Mouse (Mus musculus) embryonic facial prominence, embryonic 13.5 days (tissue): ENCODE data around the gene Bcl2l1. TPM values are rescaled to one million over a fixed set of nuclear protein-coding genes. Genes with fewer than 3 reads are reported as not detected.
A peak's percentile ranks its signal among the peaks of the same experiment; 100 is the strongest.

Experiments
- ATAC-seq: fragments of 200-750 bp; cut with Nextera tagmentation; 2 replicates; pipeline ENCODE4 v1.8.0; 2017; ENCODE audit warnings: low read depth; ENCODE audit not compliant: insufficient number of reproducible peaks, insufficient read depth, low FRiP score, low TSS enrichment
- H3K27ac ChIP-seq: fragments of 300-500 bp; sonication (generic); 2 replicates; pipeline ENCODE4 v1.5.1; 2015; ENCODE audit warnings: moderate library complexity, mild to moderate bottlenecking, inconsistent platforms
- H3K27me3 ChIP-seq: fragments of 300-500 bp; sonication (generic); 2 replicates; pipeline ENCODE4 v1.6.1; 2015; ENCODE audit warnings: mild to moderate bottlenecking, inconsistent platforms
- H3K36me3 ChIP-seq: fragments of 300-500 bp; sonication (generic); 2 replicates; pipeline ENCODE4 v1.6.1; 2015; ENCODE audit warnings: mild to moderate bottlenecking, inconsistent platforms
- H3K4me1 ChIP-seq: fragments of 300-500 bp; sonication (generic); 2 replicates; pipeline ENCODE4 v1.6.1; 2015; ENCODE audit warnings: inconsistent platforms
- H3K4me2 ChIP-seq: fragments of 300-500 bp; sonication (generic); 2 replicates; pipeline ENCODE4 v1.6.1; 2015; ENCODE audit warnings: moderate library complexity, mild to moderate bottlenecking, inconsistent platforms
- H3K4me3 ChIP-seq: fragments of 300-500 bp; sonication (generic); 2 replicates; pipeline ENCODE4 v1.5.1; 2015; ENCODE audit warnings: mild to moderate bottlenecking, inconsistent platforms
- H3K9ac ChIP-seq: fragments of 300-500 bp; sonication (generic); 2 replicates; pipeline ENCODE4 v1.6.1; 2015; ENCODE audit warnings: mild to moderate bottlenecking, inconsistent platforms
- H3K9me3 ChIP-seq: fragments of 300-500 bp; sonication (generic); 2 replicates; pipeline ENCODE4 v1.6.1; 2016; ENCODE audit warnings: inconsistent platforms
- WGBS: fragments of 180-500 bp; shearing (Covaris S2); methylation state at CpG from one replicate; pipeline ENCODE4 v1.1.7; 2015; ENCODE audit warnings: mixed read lengths; 5-methylcytosine and 5-hydroxymethylcytosine counted together
- polyA plus RNA-seq: library from polyadenylated mRNA; unstranded; fragments of >200 nt; fragmentation: Nextera tagmentation; extraction: Ambion mirVana; gene quantifications from 2 replicates; pipeline ENCODE4 v1.2.1, GENCODE M21; 2015

Gene Bcl2l1
- polyA plus RNA-seq, 1 experiment from 2014 or later = 100 TPM

GRCm38 (mm10) chr2:152765045-152765674 lies 66.4 kb downstream of the Bcl2l1 start:
- Histone ChIP-seq H3K27ac (no peak overlapping the region), H3K9me3 (no peaks in the 10 kb centered on the region), H3K4me2 (no peak overlapping the region), H3K4me1 (peaks cover 27% of the 10 kb centered on the region), H3K9ac (no peak overlapping the region), H3K36me3 (no peaks in the 10 kb centered on the region), H3K27me3 (no peaks in the 10 kb centered on the region), H3K4me3 (no peak overlapping the region)
- ATAC-seq = no peak
- WGBS = 37% methylated on average over 7 of the region's 7 CpGs

- Histone ChIP-seq H3K4me1 (peaks cover 27% of the 10 kb centered on the region), H3K4me3 (no peak overlapping the region), H3K9me3 (no peaks in the 10 kb centered on the region), H3K27ac (no peak overlapping the region), H3K27me3 (no peaks in the 10 kb centered on the region), H3K36me3 (no peaks in the 10 kb centered on the region), H3K4me2 (peak overlapping the region; percentile 41; the same call in 1 of the 2 replicates), H3K9ac (no peak overlapping the region)
- WGBS = 10% methylated on average over 14 of the region's 14 CpGs
- no peak for ATAC-seq
Measured at GRCm38 (mm10) chr2:152764172-152765044, 67.1 kb downstream of the Bcl2l1 start.

DNA sequence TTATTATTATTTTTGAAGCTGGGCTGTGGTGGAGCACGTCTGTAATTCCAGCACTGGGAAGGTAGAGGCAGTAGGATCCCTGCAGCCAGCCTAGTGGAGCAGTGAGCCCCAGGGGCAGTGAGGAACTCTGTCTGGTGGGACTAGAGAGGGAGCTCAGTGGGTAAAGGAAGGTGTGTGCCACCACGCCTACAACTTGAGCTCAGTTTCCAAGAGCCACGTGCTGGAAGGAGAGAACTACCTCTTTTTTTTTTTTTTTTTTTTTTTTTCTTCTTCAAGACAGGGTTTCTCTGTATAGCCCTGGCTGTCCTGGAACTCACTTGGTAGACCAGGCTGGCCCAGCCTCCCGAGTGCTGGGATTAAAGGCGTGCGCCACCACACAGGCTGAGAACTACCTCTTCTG lies 68.2 kb downstream of the Bcl2l1 start:
- Histone ChIP-seq H3K27ac (no peak overlapping the region), H3K9me3 (no peaks in the 10 kb centered on the region), H3K4me3 (no peak overlapping the region), H3K27me3 (no peaks in the 10 kb centered on the region), H3K36me3 (no peaks in the 10 kb centered on the region), H3K4me1 (peaks cover 27% of the 10 kb centered on the region), H3K9ac (no peak overlapping the region), H3K4me2 (no peak overlapping the region)
- no peak for ATAC-seq
- WGBS = 73% methylated on average over 6 of the region's 6 CpGs

DNA sequence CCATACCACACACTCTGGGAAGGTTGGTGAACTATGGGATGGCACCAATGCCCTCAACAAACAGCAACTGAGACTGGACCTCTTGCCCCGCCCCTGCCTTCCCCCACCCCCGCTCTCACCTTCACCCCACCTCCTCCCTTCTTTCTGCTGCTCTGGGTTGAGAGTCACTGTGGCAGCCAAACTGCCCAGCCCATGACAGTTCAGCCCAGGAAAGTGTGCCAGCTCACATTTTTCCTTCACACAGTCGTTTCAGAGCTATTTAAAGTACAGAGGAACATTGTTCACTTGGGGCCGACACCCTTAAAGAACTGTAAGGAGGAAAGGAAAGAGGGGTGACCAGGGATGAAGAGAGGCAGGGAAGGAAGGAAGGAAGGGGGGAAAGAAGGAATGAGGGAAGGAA lies 73.2 kb downstream of the Bcl2l1 start:
- Histone ChIP-seq H3K9ac (no peak overlapping the region), H3K9me3 (no peaks in the 10 kb centered on the region), H3K4me1 (peaks cover 22% of the 10 kb centered on the region), H3K4me3 (no peak overlapping the region), H3K27me3 (no peaks in the 10 kb centered on the region), H3K36me3 (no peaks in the 10 kb centered on the region), H3K4me2 (no peak overlapping the region), H3K27ac (no peak overlapping the region)
- ATAC-seq = no peak
- WGBS = 53% methylated on average over 4 of the region's 4 CpGs

- Histone ChIP-seq H3K4me3 (no peak overlapping the region), H3K4me1 (peaks cover 22% of the 10 kb centered on the region), H3K27ac (no peak overlapping the region), H3K27me3 (no peaks in the 10 kb centered on the region), H3K9me3 (no peaks in the 10 kb centered on the region), H3K9ac (no peak overlapping the region), H3K36me3 (no peaks in the 10 kb centered on the region), H3K4me2 (no peak overlapping the region)
- ATAC-seq = no peak
- 62% methylated on average over 2 of the region's 2 CpGs for WGBS
Measured at GRCm38 (mm10) chr2:152757478-152757877, 74.0 kb downstream of the Bcl2l1 start.

GRCm38 (mm10) chr2:152756474-152757393 lies 74.8 kb downstream of the Bcl2l1 start:
- Histone ChIP-seq H3K27me3 (no peaks in the 10 kb centered on the region), H3K4me1 (peaks cover 22% of the 10 kb centered on the region), H3K4me2 (no peak overlapping the region), H3K36me3 (no peaks in the 10 kb centered on the region), H3K4me3 (no peak overlapping the region), H3K9me3 (no peaks in the 10 kb centered on the region), H3K9ac (no peak overlapping the region), H3K27ac (no peak overlapping the region)
- ATAC-seq = no peak
- WGBS = 58% methylated on average over 17 of the region's 17 CpGs

DNA sequence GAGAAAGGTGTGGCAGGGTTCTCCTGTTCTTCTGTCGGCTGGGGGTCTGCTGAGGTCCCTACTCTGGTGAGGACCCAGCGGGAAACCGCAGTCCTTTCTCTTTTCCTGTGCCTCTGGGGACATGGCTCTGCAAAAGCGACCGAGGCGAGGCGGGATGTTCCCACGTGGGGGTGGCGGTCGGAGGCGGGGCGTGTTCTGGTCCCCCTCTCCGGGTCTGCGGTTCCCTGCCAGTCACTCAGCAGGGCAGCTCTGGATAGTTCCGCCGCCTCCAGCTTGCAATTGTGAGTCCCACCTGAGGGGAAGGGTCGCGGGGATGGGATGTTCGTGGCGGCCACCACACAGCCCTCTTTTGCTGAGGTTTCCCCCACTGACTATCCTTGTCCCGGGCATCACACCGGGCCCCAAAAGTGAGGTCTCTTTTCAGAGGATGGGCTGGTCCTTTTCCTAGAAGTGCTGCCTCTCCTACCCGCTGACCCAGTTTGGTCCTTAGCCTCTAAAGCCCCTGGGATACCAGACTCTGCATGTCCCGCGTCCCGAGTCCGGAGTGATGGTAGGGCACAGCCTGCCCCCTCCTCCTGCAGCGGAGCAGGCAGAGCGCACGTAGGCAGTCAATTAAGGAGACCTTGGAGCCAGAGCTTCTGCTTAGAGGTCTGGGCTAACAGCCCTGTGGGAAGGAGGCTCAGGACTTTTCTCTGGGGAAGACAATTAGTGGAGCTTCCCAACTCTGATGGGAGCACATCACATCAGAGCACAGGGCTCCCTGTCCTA lies 77.4 kb downstream of the Bcl2l1 start, which contains the start of gene Cox4i2:
TSS of gene Cox4i2 (plus strand) at position 230 of the 768 bp plus-strand sequence.
- ATAC-seq = 0 out of 2 replicates have a peak, but pooled peaks have one; percentile 49
- 3% methylated on average over 29 of the region's 30 CpGs for WGBS
- Histone ChIP-seq H3K36me3 (no peaks in the 10 kb centered on the region), H3K4me3 (peak within 1 kb of the TSS; percentile 42), H3K9me3 (no peaks in the 10 kb centered on the region), H3K4me2 (peak within 1 kb of the TSS; percentile 71), H3K27ac (peak within 1 kb of the TSS; percentile 41), H3K9ac (peak within 1 kb of the TSS; percentile 69), H3K4me1 (peaks cover 22% of the 10 kb centered on the region), H3K27me3 (no peaks in the 10 kb centered on the region)

DNA sequence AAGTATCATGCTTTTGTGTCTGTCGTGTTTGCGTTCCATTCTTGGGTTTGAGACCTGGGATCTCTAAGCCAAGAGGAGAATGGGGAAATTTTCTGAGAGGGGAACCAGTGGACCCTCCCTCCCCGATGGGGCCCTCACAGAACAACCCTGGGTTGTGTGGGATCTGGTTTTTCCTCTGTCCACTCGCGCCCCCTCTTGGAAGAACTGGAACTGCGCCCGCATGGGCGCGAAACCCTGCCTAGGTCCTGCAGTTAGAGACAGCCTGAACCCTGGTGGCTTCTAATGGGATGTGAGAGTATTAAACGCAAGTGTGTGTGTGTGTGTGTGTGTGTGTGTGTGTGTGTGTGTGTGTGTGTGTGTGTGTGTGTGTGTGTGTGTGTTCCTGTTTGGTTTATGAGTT lies 89.1 kb downstream of the Bcl2l1 start:
- Histone ChIP-seq H3K36me3 (no peaks in the 10 kb centered on the region), H3K27me3 (no peaks in the 10 kb centered on the region), H3K9ac (peak overlapping the region; percentile 63; the same call in 1 of the 2 replicates), H3K27ac (peak overlapping the region; percentile 91), H3K4me3 (no peak overlapping the region), H3K4me1 (peaks cover 51% of the 10 kb centered on the region), H3K9me3 (no peaks in the 10 kb centered on the region), H3K4me2 (peak overlapping the region; percentile 46; the same call in 1 of the 2 replicates)
- 27% methylated on average over 10 of the region's 10 CpGs for WGBS
- no peak for ATAC-seq

DNA sequence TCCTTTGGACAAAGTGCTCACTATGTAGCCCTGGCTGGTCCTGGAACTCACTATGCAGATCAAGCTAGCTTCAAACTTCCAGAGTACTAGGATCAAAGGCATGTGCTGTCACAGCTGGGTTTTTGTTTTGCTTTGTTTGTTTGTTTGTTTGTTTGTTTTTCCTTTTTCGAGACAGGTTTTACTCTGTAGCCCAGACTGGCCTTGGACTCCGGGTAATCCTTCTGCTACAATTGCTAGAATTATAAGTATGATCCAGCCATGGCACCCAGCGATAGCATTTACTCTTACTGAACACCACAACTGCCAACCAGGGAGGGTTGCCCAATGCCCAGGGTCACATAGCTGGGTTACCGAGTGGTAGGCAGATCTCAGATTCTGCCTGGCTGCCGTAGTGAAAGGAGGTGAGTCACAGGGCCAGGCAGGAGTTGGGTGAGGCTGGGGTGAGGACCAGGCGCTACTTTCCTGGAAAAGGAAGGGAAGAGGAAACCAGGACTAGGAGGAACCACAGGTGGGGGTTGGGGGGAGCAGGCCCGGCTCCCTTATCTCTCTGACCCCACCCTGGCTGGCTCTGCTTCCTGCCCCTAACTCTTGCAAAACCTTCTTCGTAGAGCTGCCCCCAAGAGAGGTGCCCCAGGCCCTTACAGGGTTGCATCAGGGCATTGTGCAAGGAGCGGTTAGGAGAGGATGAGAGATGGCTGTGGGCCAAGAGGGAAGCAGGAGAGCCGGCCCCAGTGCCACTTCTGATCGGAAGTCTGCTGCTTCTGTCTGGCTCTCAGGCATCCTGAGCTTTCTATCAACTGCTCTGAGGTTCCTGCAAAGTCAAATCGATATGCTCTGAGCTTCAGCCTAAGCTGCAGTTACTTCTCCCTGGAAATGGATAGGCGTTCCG lies 90.1 kb downstream of the Bcl2l1 start:
- Histone ChIP-seq H3K9me3 (no peaks in the 10 kb centered on the region), H3K27ac (peak overlapping the region; percentile 91), H3K4me1 (peaks cover 52% of the 10 kb centered on the region), H3K4me3 (peak overlapping the region; percentile 12; the same call in 1 of the 2 replicates), H3K4me2 (peak overlapping the region; percentile 46), H3K27me3 (no peaks in the 10 kb centered on the region), H3K36me3 (no peaks in the 10 kb centered on the region), H3K9ac (peak overlapping the region; percentile 63)
- WGBS = 29% methylated on average over 14 of the region's 14 CpGs
- ATAC-seq = 0 out of 2 replicates have a peak, but pooled peaks have one; percentile 4

DNA sequence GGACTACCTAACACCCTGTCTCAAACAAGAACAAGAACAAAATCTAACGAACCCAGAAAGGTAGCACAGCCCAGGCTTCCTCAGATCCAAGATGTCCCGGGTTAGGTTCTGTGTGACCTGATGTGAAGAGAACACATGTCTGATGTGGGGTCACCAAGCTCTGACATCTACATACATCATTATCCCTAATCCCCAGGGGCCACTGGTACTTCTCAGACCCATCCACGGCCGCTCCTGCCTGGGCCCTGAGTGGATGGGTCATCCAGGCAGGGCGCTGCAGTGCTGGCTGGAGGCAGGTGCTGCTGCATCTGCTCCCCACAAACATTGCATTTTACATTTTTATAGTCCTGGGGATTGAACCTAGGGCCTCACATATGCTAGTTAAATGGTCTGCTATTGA lies 91.0 kb downstream of the Bcl2l1 start:
- 67% methylated on average over 5 of the region's 5 CpGs for WGBS
- H3K4me3 ChIP-seq = no peak overlapping the region
- H3K4me1 ChIP-seq = peaks cover 55% of the 10 kb centered on the region
- H3K27ac ChIP-seq = peak overlapping the region; percentile 97
- H3K36me3 ChIP-seq = no peaks in the 10 kb centered on the region
- H3K4me2 ChIP-seq = peak overlapping the region; percentile 95; the same call in 1 of the 2 replicates
- H3K9ac ChIP-seq = 0 out of 2 replicates have a peak overlapping the region, but pooled peaks have one; percentile 44
- H3K27me3 ChIP-seq = no peaks in the 10 kb centered on the region
- ATAC-seq = no peak
- no peaks in the 10 kb centered on the region for H3K9me3 ChIP-seq
